Mouse (Mus musculus) limb, embryonic 14.5 days (tissue): Measurements from ENCODE around the gene Rassf7. TPM values are rescaled to one million over a fixed set of nuclear protein-coding genes. Genes with fewer than 3 reads are reported as not detected.

Experiments
- ATAC-seq: fragments of 200-750 bp; cut with Nextera tagmentation; 2 replicates; pipeline ENCODE4 v1.8.0; 2017; ENCODE audit warnings: low read depth, moderate number of reproducible peaks, moderate TSS enrichment; ENCODE audit not compliant: low FRiP score
- DNase-seq: peaks from one replicate; pipeline ENCODE4 v3.0.0-alpha.2; 2015; ENCODE audit warnings: low spot score
- H3K27ac ChIP-seq: fragments of 300-500 bp; sonication (generic); replicated peaks from 2 replicates; pipeline ENCODE4 v1.5.1; 2014; ENCODE audit warnings: low read depth, mild to moderate bottlenecking, low read length, moderate library complexity, mixed read lengths
- H3K27me3 ChIP-seq: fragments of 300-500 bp; sonication (generic); 2 replicates; pipeline ENCODE4 v1.6.1; 2014; ENCODE audit warnings: low read length, mixed read lengths; ENCODE audit not compliant: control insufficient read depth, insufficient read depth
- H3K36me3 ChIP-seq: fragments of 300-500 bp; sonication (generic); 2 replicates; pipeline ENCODE4 v1.6.1; 2014; ENCODE audit warnings: mild to moderate bottlenecking, low read length, moderate library complexity, mixed read lengths; ENCODE audit not compliant: control insufficient read depth, insufficient read depth
- H3K4me1 ChIP-seq: fragments of 300-500 bp; sonication (generic); 2 replicates; pipeline ENCODE4 v1.6.1; 2014; ENCODE audit warnings: antibody characterized with exemption, low read length, mixed read lengths; ENCODE audit not compliant: control insufficient read depth, insufficient read depth
- H3K4me2 ChIP-seq: fragments of 300-500 bp; sonication (generic); replicated peaks from 2 replicates; pipeline ENCODE4 v1.6.1; 2014; ENCODE audit warnings: low read depth, mild to moderate bottlenecking, low read length, moderate library complexity; ENCODE audit not compliant: severe bottlenecking
- H3K4me3 ChIP-seq: fragments of 300-500 bp; sonication (generic); replicated peaks from 2 replicates; pipeline ENCODE4 v1.5.1; 2014; ENCODE audit warnings: low read length
- H3K9ac ChIP-seq: fragments of 300-500 bp; sonication (generic); 2 replicates; pipeline ENCODE4 v1.6.1; 2014; ENCODE audit warnings: mild to moderate bottlenecking, low read depth, low read length, moderate library complexity; ENCODE audit not compliant: severe bottlenecking
- H3K9me3 ChIP-seq: fragments of 300-500 bp; sonication (generic); 2 replicates; pipeline ENCODE4 v1.6.1; 2016; ENCODE audit warnings: low read length; ENCODE audit not compliant: control insufficient read depth
- POLR2A ChIP-seq: fragments of 200-500 bp; IDR thresholded peaks from 2 replicates; pipeline ENCODE4 v1.8.0; 2012; ENCODE audit warnings: inconsistent platforms, mild to moderate bottlenecking, moderate library complexity, borderline replicate concordance; ENCODE audit not compliant: insufficient read depth, insufficient read length; ENCODE audit errors: extremely low read depth
- WGBS: fragments of 180-500 bp; shearing (Covaris S2); extraction: QIAGEN DNeasy Blood & Tissue Kit; methylation state at CpG from one replicate; pipeline ENCODE4 v1.1.7; 2014; 5-methylcytosine and 5-hydroxymethylcytosine counted together
- polyA plus RNA-seq, 2 experiments: library from polyadenylated mRNA; depleted of rRNA in 1 of 2; stranded (reverse) in 1 of 2; unstranded in 1 of 2; fragments of >200 nt; fragmentation: Nextera tagmentation in 1 of 2; extraction: Ambion mirVana in 1 of 2; gene quantifications; 2 replicates each; pipeline versions ENCODE4 v1.2.1 to v1.2.3; 2012 to 2014

The Rassf7 gene
- polyA plus RNA-seq, 2 experiments: 30.9 to 40.0 TPM

GRCm38 (mm10) chr7:141218557-141219133, 3.0 kb downstream of the Rassf7 start:
- ATAC-seq: no peak
- H3K4me3 ChIP-seq: no peak overlapping the region
- peaks cover 23% of the 10 kb centered on the region for H3K4me1 ChIP-seq
- H3K4me2 ChIP-seq: no peak overlapping the region
- peaks cover 22% of the 10 kb centered on the region for H3K36me3 ChIP-seq
- 82% methylated on average over 5 of the region's 5 CpGs for WGBS
- DNase-seq: no peak
- no peaks in the 10 kb centered on the region for H3K27me3 ChIP-seq
- H3K9ac ChIP-seq: no peak overlapping the region
- no peak for TF ChIP-seq POLR2A
- no peaks in the 10 kb centered on the region for H3K9me3 ChIP-seq
- H3K27ac ChIP-seq: no peak overlapping the region

- H3K27ac ChIP-seq: no peak overlapping the region
- ATAC-seq (no peak), DNase-seq (no peak)
- WGBS: 88% methylated on average over 1 of the region's 1 CpGs
- H3K9me3 ChIP-seq: no peaks in the 10 kb centered on the region
- H3K9ac ChIP-seq: no peak overlapping the region
- no peak overlapping the region for H3K4me3 ChIP-seq
- H3K4me2 ChIP-seq: no peak overlapping the region
- peaks cover 22% of the 10 kb centered on the region for H3K36me3 ChIP-seq
- TF ChIP-seq POLR2A: no peak
- peaks cover 23% of the 10 kb centered on the region for H3K4me1 ChIP-seq
- no peaks in the 10 kb centered on the region for H3K27me3 ChIP-seq
Measured at GRCm38 (mm10) chr7:141219558-141220099, 4.0 kb downstream of the Rassf7 start.

GRCm38 (mm10) chr7:141220377-141220776, 4.7 kb downstream of the Rassf7 start:
- 87% methylated on average over 1 of the region's 1 CpGs for WGBS
- Histone ChIP-seq H3K9ac (no peak overlapping the region; the same call in 1 of the 2 replicates), H3K9me3 (no peaks in the 10 kb centered on the region)

GRCm38 (mm10) chr7:141221249-141222125, 5.8 kb downstream of the Rassf7 start:
- Histone ChIP-seq H3K36me3 (peaks cover 22% of the 10 kb centered on the region), H3K27ac (peak overlapping the region; percentile 84), H3K4me1 (peaks cover 21% of the 10 kb centered on the region), H3K27me3 (no peaks in the 10 kb centered on the region), H3K9ac (peak overlapping the region; percentile 63), H3K4me2 (peak overlapping the region; percentile 77), H3K9me3 (no peaks in the 10 kb centered on the region), H3K4me3 (peak overlapping the region; percentile 65)
- ATAC-seq (peak; percentile 97), DNase-seq (peak; percentile 98)
- peak; percentile 42; the same call in 1 of the 2 replicates for TF ChIP-seq POLR2A
- WGBS: 4% methylated on average over 35 of the region's 44 CpGs

More at GRCm38 (mm10) chr7:141220377-141220776, 4.7 kb downstream of the Rassf7 start:
- no peak for ATAC-seq
- H3K4me3 ChIP-seq: peak overlapping the region; percentile 65; the same call in 1 of the 2 replicates
- no peak overlapping the region for H3K27ac ChIP-seq
- no peak for TF ChIP-seq POLR2A
- no peak for DNase-seq
- H3K36me3 ChIP-seq: peaks cover 22% of the 10 kb centered on the region
- H3K27me3 ChIP-seq: no peaks in the 10 kb centered on the region
- peaks cover 23% of the 10 kb centered on the region for H3K4me1 ChIP-seq
- peak overlapping the region; percentile 77 for H3K4me2 ChIP-seq

GRCm38 (mm10) chr7:141222126-141222467, 6.4 kb downstream of the Rassf7 start:
- 4% methylated on average over 8 of the region's 8 CpGs for WGBS
- H3K27me3 ChIP-seq: no peaks in the 10 kb centered on the region
- 0 out of 2 replicates have a peak, but pooled peaks have one; percentile 2 for TF ChIP-seq POLR2A
- H3K4me1 ChIP-seq: peaks cover 18% of the 10 kb centered on the region
- peak overlapping the region; percentile 65 for H3K4me3 ChIP-seq
- H3K9ac ChIP-seq: peak overlapping the region; percentile 31; the same call in 1 of the 2 replicates
- H3K27ac ChIP-seq: peak overlapping the region; percentile 84
- ATAC-seq (no peak), DNase-seq (no peak)
- peaks cover 22% of the 10 kb centered on the region for H3K36me3 ChIP-seq
- H3K4me2 ChIP-seq: peak overlapping the region; percentile 55
- H3K9me3 ChIP-seq: no peaks in the 10 kb centered on the region
